Mouse (Mus musculus) testis, postnatal 14 days (tissue): ENCODE measurements around the gene Fam184a.

Source experiments
- DNase-seq: peaks from one replicate; pipeline ENCODE4 v3.0.0; 2021; ENCODE audit warnings: low spot score

Fam184a gene

GRCm38 (mm10) chr10:53597121-53597881 is 153.6 kb downstream of the Fam184a start:
- peak; percentile 69 for DNase-seq

DNA sequence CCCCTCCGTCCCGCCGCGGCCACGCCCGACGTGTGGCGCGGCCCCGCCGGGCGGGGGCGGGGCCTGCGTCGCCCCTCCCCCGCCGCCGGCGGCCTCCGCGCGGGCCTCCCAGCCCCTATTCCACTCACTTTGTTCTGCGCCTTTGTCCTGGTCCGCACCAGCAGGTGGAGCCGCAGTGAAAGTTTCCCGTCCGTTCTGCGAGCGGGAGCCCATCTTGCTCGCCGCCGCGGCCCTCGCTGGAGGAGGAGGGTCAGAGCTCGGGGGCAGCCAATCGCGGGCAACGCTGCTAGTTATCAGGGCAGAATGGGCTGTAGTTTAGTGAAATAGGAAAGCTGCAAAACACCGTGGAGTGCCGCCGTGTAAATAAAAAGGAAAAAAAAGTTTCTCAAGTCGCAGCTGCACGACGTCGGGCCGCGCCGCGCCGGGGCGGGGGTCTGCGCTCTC is 154.2 kb downstream of the Fam184a start, which contains the start of gene Asf1a:
Asf1a (plus strand) TSS at position 81 of the 444 bp plus-strand sequence.
- peak; percentile 96 for DNase-seq

DNA sequence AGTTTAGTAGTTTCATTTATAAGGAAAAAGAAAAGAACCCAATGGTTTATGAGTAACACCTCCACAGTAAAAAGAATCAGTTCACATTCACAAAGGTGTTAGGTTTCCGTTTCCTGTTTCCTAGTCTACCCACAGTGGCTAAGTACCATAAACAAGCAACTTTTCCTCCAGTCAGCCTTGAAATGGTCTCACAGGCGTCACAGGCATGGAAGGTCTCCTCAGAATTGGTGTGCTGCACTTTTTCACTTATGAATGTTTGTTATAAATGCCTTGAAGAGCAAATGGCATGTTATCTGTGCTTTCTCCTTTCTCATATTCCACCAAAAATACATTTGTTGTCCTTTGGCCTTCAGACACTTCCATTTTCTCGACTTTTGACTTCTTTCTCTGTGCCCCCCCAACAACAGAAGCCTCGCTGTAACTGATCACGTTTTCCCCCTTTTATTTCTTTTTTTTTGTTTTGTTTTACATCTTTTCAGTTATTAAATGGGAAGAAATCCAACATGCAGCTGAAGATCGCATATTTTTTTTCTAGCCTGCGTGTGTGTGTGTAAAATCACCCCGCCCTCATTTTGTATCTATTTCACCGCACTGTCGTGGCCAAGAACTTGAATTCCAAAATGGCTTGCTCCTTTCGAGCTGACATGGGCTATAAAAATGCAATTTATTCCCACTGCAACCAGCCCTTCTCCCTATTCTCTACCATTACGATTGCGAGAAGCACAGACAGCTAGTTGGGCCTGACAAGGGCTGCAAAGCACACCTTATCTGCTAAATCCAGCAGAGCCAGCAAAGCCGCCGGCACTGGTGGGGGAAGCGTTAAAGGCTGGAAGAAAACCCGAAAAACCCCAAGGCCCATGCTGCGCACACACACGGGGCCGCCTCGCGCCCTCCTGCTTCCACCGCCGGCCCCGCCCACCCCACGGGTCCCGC is 154.9 kb downstream of the Fam184a start:
- no peak for DNase-seq

DNA sequence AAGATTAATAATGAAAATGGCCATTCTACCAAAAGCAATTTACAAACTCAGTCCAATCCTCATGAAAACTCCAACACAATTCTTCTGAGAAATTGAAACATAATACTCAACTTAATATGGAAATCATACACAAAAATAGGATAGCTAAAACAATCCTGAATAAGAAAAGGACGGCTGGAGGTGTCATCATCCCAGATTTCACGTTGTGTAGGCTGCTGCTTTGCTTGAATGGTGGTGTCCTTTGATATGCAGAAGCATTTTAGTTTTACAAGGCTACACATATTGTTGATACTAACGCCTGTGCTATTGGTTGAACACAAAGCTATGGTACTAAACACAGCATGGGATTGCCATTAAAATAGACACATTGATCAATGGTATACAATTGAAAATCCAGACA is 165.1 kb downstream of the Fam184a start:
- DNase-seq, result no peak
